Mouse (Mus musculus) C2C12 (cell line): ENCODE results near the gene Pid1.

Source experiments
- CEBPB ChIP-seq: IDR thresholded peaks from one replicate; pipeline ENCODE4 v1.6.1; 2011; ENCODE audit warnings: low read depth, mild to moderate bottlenecking, control low read depth, moderate library complexity
- CTCF ChIP-seq: IDR thresholded peaks from one replicate; pipeline ENCODE4 v1.5.1; 2011; ENCODE audit not compliant: control insufficient read depth, insufficient read depth, insufficient read length
- MAX ChIP-seq: IDR thresholded peaks from one replicate; pipeline ENCODE4 v1.6.1; 2011; ENCODE audit warnings: mild to moderate bottlenecking, control low read depth
- MYOD1 ChIP-seq: IDR thresholded peaks from one replicate; pipeline ENCODE4 v1.6.1; 2011; ENCODE audit warnings: low read depth; ENCODE audit not compliant: control insufficient read depth, insufficient read length
- MYOG ChIP-seq: IDR thresholded peaks from one replicate; pipeline ENCODE4 v1.6.1; 2011; ENCODE audit not compliant: control insufficient read depth, insufficient read length; ENCODE audit errors: extremely low read depth

DNA sequence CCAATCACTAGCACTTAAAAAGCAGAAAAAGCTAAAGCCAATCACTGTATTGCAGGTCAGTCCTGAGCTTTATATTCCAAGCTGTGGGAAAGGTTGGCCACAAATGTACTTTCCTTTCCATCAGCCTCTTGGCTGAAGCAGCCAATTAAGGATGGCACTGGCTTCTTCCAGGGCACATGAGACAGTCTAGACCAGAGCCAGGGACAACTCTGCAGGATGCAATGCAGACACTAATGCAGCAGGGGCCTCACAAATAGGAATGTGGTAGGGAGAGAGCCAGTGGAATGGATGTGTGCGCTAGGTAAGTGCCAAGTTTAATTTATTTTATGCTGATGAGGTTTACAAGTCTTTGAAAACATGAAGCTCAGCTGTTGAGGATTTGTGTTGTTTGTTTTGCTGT, 141.9 kb downstream of the Pid1 start:
- TF ChIP-seq CTCF (no peak), MYOD1 (no peak), CEBPB (no peak), MAX (no peak), MYOG (no peak)
